Mouse (Mus musculus): ENCODE measurements at regions not wholly inside any gene's neighbourhood (a gene's known extent, or its start where the extent isn't known, plus 50 kb on each side); places are given as distances from the start of the nearest gene placed in this dataset.

GRCm38 (mm10) chr14:46302601-46303000 is 76.6 kb upstream of the Gm15217 start:
- DNase-seq (ENCODE audit: low read depth), result no peak

DNA sequence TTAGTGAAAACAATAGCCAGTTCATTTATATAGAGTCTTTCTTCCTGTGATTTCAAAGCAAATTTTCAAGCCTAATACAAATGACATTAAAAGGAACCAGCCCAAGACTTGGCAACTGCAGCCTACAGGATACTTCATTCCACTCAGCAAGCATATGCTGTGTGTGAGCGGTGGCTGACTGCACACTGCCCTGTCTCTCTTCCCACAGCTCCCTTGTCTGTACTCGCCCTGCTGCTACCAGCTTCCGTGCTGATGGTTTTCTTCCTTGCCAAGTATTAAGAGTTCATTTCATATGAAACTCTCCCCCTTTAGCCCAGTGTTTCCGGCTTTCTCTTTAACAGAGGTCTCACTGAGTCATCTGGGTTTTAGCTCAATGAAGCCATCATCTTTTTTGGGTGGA is 73.9 kb upstream of the Gm15217 start:
- no peak for DNase-seq (ENCODE audit: low read depth)

DNA sequence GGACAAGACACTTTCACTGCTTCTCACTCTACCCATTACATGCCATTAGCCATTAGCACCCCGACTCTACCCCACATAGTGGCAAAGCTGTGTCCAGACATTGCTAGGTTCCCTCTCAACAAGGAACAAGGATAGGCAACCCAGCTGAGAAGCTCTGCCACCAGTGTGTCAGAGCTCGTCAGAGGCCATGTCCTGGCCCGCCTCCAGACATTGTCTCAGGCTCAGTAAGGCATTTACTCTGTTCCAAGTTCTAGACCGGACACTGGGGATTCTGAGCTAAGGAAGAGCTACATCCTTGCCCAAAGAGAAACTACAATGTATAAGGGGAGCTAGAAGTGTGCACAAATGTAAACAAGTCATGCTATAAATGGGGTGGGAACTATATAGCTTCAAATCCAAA is 66.2 kb upstream of the Gm15217 start:
- no peak for DNase-seq (ENCODE audit: low read depth)

DNA sequence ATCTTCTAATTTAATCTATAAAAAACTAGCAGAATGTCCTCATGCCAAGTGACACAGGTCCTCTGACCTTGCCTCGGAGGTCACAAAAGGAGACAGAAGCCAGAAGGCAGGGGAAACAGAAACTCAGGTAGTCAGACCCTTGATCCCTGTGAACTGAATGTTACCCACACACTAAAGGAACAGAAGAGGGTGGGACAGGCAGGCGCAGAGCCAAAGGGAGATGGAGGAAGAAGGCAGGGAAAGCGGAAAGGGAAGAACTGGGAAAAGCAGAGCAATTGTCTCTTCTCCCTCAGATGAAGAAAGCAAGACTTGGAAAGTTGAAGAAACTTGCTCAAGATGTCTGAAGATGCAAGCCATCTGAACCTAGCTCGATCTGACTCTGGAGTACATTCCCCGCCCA is 62.7 kb upstream of the Gm15217 start:
- DNase-seq (ENCODE audit: low read depth), result no peak

GRCm38 (mm10) chr14:46317406-46318045 is 61.7 kb upstream of the Gm15217 start:
- DNase-seq (ENCODE audit: low read depth), result no peak

DNA sequence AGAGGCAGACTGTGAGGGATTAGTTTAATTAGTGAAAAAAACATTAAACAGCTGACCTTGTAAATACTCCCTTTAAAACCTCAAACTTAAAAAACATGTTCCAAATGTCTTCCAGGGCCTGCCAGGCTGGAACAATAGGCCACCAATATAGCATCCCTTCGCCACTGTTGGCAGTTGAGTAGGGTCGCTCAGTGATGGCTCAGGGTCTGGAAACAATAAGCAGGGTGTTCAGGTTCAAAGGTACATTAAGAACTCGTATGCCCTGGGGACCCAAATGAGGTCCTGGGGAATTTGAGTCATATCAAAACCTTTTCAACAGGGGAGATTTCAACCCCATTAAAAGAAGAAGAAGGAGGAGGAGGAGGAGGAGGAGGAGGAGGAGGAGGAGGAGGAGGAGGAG is 51.1 kb upstream of the Gm15217 start:
- no peak for DNase-seq (ENCODE audit: low read depth)
